Mouse (Mus musculus): ENCODE measurements around the gene Chic2.

The Chic2 gene

GRCm38 (mm10) chr5:74979586-74979985, 65.0 kb downstream of the Chic2 start:
- no peak for DNase-seq (ENCODE audit: low read depth in 2 of 2, low spot score in 2 of 2)

GRCm38 (mm10) chr5:74975507-74975906, 69.1 kb downstream of the Chic2 start:
- no peak for DNase-seq (ENCODE audit: low read depth in 2 of 2, low spot score in 2 of 2)

- DNase-seq (ENCODE audit: low read depth in 2 of 2, low spot score in 2 of 2): no peak
Measured at GRCm38 (mm10) chr5:74974726-74975411, 69.7 kb downstream of the Chic2 start.

GRCm38 (mm10) chr5:74974061-74974581, 70.5 kb downstream of the Chic2 start:
- DNase-seq (ENCODE audit: low read depth in 2 of 2, low spot score in 2 of 2): no peak

DNA sequence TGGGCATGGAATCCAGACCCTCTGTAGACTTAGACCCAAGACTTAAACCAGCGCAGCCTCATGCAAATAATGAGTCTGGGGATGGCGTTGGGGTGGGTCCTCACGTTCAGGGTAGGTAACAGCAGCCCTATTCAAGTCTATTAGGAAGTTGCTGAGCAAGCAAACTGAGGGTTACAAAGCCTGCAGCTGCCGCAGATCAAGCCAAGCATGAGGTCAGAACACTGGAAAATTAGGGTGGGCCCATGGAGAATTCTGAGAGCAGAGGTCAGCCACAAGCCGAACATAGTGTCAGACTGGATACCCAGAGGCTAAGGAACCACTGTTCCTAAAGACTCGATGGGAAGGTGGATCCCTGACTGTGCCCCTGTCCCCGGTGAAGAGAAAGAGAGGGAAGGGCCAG, 73.2 kb downstream of the Chic2 start:
- DNase-seq (ENCODE audit: low read depth in 2 of 2, low spot score in 2 of 2): no peak

DNA sequence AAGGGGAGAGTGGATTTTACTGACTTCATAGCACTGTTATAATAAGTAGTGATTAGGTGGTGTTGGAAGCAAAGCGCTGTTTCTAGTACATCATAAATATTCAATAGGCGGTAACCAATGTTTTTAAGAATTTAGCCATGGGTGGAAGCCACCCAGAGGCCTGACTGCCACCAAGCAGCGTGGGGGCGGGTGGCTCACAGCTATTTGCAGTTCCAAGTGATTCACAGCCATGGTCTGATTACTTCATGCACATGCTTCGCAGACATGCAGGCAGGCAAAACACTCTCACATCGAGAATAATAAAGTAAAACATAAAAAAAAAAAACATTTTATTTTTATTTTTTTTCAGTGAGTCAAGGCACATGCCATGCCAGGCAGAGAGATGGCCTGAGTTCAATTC, 75.2 kb downstream of the Chic2 start:
- no peak for DNase-seq (ENCODE audit: low read depth in 2 of 2, low spot score in 2 of 2)

DNA sequence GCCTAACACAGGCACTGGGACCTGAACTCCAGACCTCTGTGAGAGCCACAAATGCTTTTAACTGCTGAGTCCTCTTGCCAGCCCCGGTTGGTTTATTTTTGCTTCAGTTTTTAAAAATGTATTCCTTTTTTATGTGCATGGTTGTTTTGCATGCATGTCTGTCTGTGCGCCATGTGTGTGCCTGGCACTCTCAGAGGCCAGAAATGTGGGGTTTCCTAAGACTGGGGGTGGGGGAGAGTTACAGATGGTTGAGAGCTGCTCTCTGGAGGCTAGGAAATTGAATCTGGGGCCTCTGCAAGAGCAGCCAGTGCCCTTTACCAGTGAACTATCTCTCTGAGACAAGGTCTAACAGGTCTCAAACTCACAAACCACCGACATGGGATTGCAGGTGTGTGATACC, 76.7 kb downstream of the Chic2 start:
- DNase-seq (ENCODE audit: low read depth in 2 of 2, low spot score in 2 of 2): no peak

DNA sequence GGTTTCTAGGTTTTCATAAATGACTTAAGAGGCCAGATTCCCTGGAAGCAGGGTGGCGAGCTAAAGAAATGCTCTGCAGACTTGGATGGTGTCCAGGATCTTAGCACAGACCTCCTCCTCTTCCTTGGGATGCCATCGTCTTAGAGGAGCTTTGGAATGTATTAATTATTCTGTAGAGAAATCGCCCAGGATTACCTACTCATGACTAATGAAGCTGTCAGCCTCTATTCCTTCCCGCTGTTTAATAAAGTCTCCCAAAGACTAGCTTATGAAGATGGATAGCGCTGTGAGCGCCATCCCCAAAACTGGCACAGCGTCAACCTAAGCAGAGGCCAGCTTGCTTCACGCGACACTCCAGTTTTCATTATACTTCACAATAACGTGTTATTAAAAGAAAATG, 77.7 kb downstream of the Chic2 start:
- DNase-seq (ENCODE audit: low read depth in 2 of 2, low spot score in 2 of 2): no peak

- DNase-seq (ENCODE audit: low read depth in 2 of 2, low spot score in 2 of 2): no peak
Measured at GRCm38 (mm10) chr5:74962771-74963170, 81.8 kb downstream of the Chic2 start.

GRCm38 (mm10) chr5:74960840-74961543, 83.6 kb downstream of the Chic2 start:
- peak in 1 of 2 experiments; percentile 6 for DNase-seq (ENCODE audit: low read depth in 2 of 2, low spot score in 2 of 2)

- no peak for DNase-seq (ENCODE audit: low read depth in 2 of 2, low spot score in 2 of 2)
Measured at GRCm38 (mm10) chr5:74960306-74960705, 84.3 kb downstream of the Chic2 start.

- no peak for DNase-seq (ENCODE audit: low read depth in 2 of 2, low spot score in 2 of 2)
Measured at GRCm38 (mm10) chr5:74957293-74958076, 87.1 kb downstream of the Chic2 start.

DNA sequence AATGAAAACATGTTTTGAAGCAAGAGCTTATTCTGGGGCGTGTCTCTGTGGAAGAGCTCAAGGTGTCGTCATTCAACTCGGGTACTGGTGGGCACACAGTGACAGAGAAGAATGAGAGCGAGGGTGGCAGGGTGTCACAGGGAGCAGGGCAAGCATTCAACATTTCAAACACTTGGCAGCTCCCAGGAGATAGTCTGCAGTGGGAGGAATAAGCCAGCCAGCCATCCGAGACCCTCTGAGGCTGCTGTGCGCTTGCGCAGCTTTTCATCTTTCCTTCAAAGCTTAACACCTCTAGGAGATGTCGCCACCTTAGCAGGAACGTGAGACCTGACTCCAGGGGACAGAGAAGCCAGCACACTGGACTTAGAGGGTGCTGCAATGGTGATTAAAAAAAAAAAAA, 88.2 kb downstream of the Chic2 start:
- DNase-seq (ENCODE audit: low read depth in 2 of 2, low spot score in 2 of 2): no peak

DNA sequence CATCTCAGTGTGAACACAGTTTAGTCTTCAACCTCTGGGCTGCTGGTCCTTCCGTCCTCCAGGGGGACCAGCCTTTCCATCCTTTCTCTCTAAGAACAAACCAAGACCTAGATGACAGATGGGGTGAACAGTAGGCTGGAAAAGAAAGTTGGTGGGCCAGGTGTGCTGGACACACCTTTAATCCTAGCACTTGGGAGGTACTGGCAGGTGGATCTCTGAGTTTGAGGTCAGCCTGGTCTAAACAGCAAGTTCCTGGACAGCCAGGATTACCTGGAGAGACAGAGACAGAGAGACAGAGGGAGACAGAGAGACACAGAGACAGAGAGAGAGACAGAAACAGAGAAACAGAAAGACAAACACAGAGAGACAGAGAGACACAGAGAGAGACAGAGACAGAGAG, 89.0 kb downstream of the Chic2 start:
- no peak for DNase-seq (ENCODE audit: low read depth in 2 of 2, low spot score in 2 of 2)

GRCm38 (mm10) chr5:74952938-74953337, 91.6 kb downstream of the Chic2 start:
- DNase-seq (ENCODE audit: low read depth in 2 of 2, low spot score in 2 of 2): no peak

DNA sequence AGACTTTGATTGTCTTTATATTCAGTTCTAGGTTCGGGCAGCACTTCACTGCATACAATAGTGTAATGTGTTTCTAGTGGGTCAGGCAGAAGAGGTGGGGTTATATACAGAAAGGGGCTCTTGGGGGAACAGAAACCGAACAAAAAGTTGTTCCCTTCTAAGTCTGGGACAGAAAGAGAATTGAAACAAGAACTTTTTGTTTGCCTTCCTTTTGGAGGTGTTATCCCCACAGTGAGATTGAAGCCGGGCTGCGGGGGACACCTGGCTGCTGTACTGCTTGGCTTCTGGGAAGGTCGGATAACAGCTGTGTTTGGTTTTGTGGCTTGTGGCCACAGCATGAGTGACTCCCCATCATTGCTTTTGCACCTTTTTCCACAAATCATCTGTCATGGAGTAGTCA, 93.2 kb downstream of the Chic2 start:
- no peak for DNase-seq (ENCODE audit: low read depth in 2 of 2, low spot score in 2 of 2)

DNA sequence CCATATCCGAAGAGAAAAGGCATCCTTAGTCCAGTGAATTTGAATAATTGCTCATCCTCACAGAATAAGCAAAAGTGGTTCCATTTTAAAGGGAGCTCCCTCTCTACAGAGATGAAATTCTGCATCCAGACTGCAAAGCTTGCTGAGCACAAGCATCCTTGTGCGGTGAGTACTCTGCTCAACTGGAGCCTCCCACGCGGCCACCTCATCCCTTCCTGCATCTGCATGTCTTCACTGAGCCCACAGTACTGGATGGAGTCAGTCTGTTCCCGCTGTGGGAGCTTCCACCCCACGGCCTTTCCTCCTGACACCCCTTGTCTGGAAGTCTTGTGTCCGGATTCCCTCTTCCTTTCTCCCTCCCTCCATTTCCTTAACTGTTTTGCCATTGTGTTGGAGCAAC, 95.3 kb downstream of the Chic2 start:
- no peak for DNase-seq (ENCODE audit: low read depth in 2 of 2, low spot score in 2 of 2)

DNA sequence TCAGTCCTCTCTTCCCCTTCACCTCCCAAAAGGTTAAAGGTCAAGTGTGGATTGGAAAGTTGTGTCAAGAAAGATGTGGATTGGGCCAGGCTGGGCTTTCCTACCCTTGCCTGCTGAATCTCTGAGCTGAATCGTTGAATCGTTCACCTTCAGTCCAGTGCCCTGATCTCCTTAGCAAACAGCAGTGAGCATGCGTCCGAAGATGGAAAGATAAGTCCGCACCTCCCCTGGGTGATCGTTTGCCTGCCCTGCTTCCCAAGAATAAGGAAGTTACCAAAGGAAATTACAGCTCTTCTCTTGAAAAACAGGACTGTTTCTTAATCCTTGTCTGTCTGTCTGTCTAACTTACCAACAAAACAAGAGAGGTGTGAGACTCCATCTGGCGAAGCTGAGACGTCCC, 96.1 kb downstream of the Chic2 start:
- DNase-seq (ENCODE audit: low read depth in 2 of 2, low spot score in 2 of 2): no peak
